Mouse (Mus musculus) layer of hippocampus, adult 11-12 months (tissue): ENCODE measurements around the gene Rpl35.
"Not testable (repeated sequence)": the region's sequence is repeated elsewhere in the genome, so short reads cannot be mapped to it uniquely, and the experiment has no call there.

Source experiments
- DNase-seq: peaks from one replicate; pipeline ENCODE4 v3.0.0; 2022; ENCODE audit warnings: low spot score

The Rpl35 gene

GRCm38 (mm10) chr2:39005574-39006079, at the start of gene Rpl35:
TSS of gene Rpl35 (minus strand) at chr2:39005624.
- no peak for DNase-seq

- DNase-seq, result no peak
These were observed 43.1 kb upstream of the Rpl35 start for GRCm38 (mm10) chr2:39048515-39048914.

- no peak for DNase-seq
These were observed 34.8 kb upstream of the Rpl35 start for GRCm38 (mm10) chr2:39040215-39040614.

GRCm38 (mm10) chr2:39031611-39032010, 26.2 kb upstream of the Rpl35 start:
- no peak for DNase-seq

- DNase-seq, result no peak
These were observed 14.6 kb upstream of the Rpl35 start for GRCm38 (mm10) chr2:39020004-39020403.

GRCm38 (mm10) chr2:39016581-39016980, 11.2 kb upstream of the Rpl35 start:
- no peak for DNase-seq

GRCm38 (mm10) chr2:39012768-39013279, 7.4 kb upstream of the Rpl35 start:
- DNase-seq, result no peak

GRCm38 (mm10) chr2:39011971-39012370, 6.5 kb upstream of the Rpl35 start:
- DNase-seq, result no peak

- DNase-seq, result no peak
These were observed 5.8 kb upstream of the Rpl35 start for GRCm38 (mm10) chr2:39011264-39011663.

- not testable (repeated sequence) for DNase-seq
These were observed 4.7 kb upstream of the Rpl35 start for GRCm38 (mm10) chr2:39010144-39010543.

- DNase-seq, result peak; percentile 49
These were observed 3.5 kb upstream of the Rpl35 start for GRCm38 (mm10) chr2:39008954-39009365.

GRCm38 (mm10) chr2:39008350-39008851, 3.0 kb upstream of the Rpl35 start:
- peak; percentile 52 for DNase-seq

GRCm38 (mm10) chr2:39007865-39008264, 2.4 kb upstream of the Rpl35 start:
- DNase-seq, result peak; percentile 93

- DNase-seq, result no peak
These were observed 816 bp upstream of the Rpl35 start for GRCm38 (mm10) chr2:39006149-39006730.

GRCm38 (mm10) chr2:39004880-39005435, 466 bp downstream of the Rpl35 start, which contains the start of gene Arpc5l:
TSS of gene Arpc5l (plus strand) at chr2:39005348.
- DNase-seq, result peak; percentile 92

- DNase-seq, result no peak
These were observed 1.1 kb downstream of the Rpl35 start for GRCm38 (mm10) chr2:39004372-39004771.

GRCm38 (mm10) chr2:39003512-39003911, 1.9 kb downstream of the Rpl35 start:
- DNase-seq, result no peak

GRCm38 (mm10) chr2:39003106-39003505, 2.3 kb downstream of the Rpl35 start:
- no peak for DNase-seq

- no peak for DNase-seq
These were observed 3.6 kb downstream of the Rpl35 start for GRCm38 (mm10) chr2:39001866-39002265.

GRCm38 (mm10) chr2:39000587-39000919, 4.9 kb downstream of the Rpl35 start:
- DNase-seq, result no peak

- no peak for DNase-seq
These were observed 5.4 kb downstream of the Rpl35 start for GRCm38 (mm10) chr2:38999910-39000586.

- no peak for DNase-seq
These were observed 6.0 kb downstream of the Rpl35 start for GRCm38 (mm10) chr2:38999381-38999780.
